Mouse (Mus musculus): ENCODE measurements around the gene Zbtb40. TPM values are rescaled to one million over a fixed set of nuclear protein-coding genes. Genes with fewer than 3 reads are reported as not detected.
A peak's percentile ranks its signal among the peaks of the same experiment; 100 is the strongest.

The Zbtb40 gene
- 10 to 100 TPM; 14.6 to 15.2 TPM for total RNA-seq (2021)
- long read RNA-seq, experiment 1, partial matches to known transcripts = 1 of 6 reads
- long read RNA-seq, experiment 1, other reads (novel, unspliced or antisense) = 5 of 6 reads
- long read RNA-seq, experiment 2, partial matches to known transcripts = 0 of 7 reads
- long read RNA-seq, experiment 2, other reads (novel, unspliced or antisense) = 7 of 7 reads

GRCm38 (mm10) chr4:137048550-137049032, at the start of gene Zbtb40:
Zbtb40 (minus strand) TSS chr4:137048801.
- DNase-seq (ENCODE audit: low spot score in 2 of 2) = peak; percentile 82 to 86

- DNase-seq (ENCODE audit: low spot score in 2 of 2) = no peak
These were observed 49.4 kb upstream of the Zbtb40 start for GRCm38 (mm10) chr4:137097984-137098327.

GRCm38 (mm10) chr4:137097246-137097983, 48.8 kb upstream of the Zbtb40 start:
- DNase-seq (ENCODE audit: low spot score in 2 of 2) = no peak

- DNase-seq (ENCODE audit: low spot score in 2 of 2) = no peak
These were observed 47.8 kb upstream of the Zbtb40 start for GRCm38 (mm10) chr4:137096353-137096752.

- no peak for DNase-seq (ENCODE audit: low spot score in 2 of 2)
These were observed 36.6 kb upstream of the Zbtb40 start for GRCm38 (mm10) chr4:137085083-137085810.

- no peak for DNase-seq (ENCODE audit: low spot score in 2 of 2)
These were observed 34.3 kb upstream of the Zbtb40 start for GRCm38 (mm10) chr4:137082866-137083265.

GRCm38 (mm10) chr4:137081401-137081800, 32.8 kb upstream of the Zbtb40 start:
- no peak for DNase-seq (ENCODE audit: low spot score in 2 of 2)

- DNase-seq (ENCODE audit: low spot score in 2 of 2) = peak in 1 of 2 experiments; percentile 23
These were observed 28.6 kb upstream of the Zbtb40 start for GRCm38 (mm10) chr4:137077216-137077615.

- DNase-seq (ENCODE audit: low spot score in 2 of 2) = no peak
These were observed 22.6 kb upstream of the Zbtb40 start for GRCm38 (mm10) chr4:137071204-137071603.

- no peak for DNase-seq (ENCODE audit: low spot score in 2 of 2)
These were observed 19.9 kb upstream of the Zbtb40 start for GRCm38 (mm10) chr4:137068491-137068890.

GRCm38 (mm10) chr4:137065846-137066245, 17.2 kb upstream of the Zbtb40 start:
- DNase-seq (ENCODE audit: low spot score in 2 of 2) = no peak

GRCm38 (mm10) chr4:137054932-137055331, 6.3 kb upstream of the Zbtb40 start:
- no peak for DNase-seq (ENCODE audit: low spot score in 2 of 2)

- DNase-seq (ENCODE audit: low spot score in 2 of 2) = no peak
These were observed 5.2 kb upstream of the Zbtb40 start for GRCm38 (mm10) chr4:137053810-137054209.

- DNase-seq (ENCODE audit: low spot score in 2 of 2) = no peak
These were observed 606 bp downstream of the Zbtb40 start for GRCm38 (mm10) chr4:137047840-137048549.

- no peak for DNase-seq (ENCODE audit: low spot score in 2 of 2)
These were observed 2.5 kb downstream of the Zbtb40 start for GRCm38 (mm10) chr4:137046110-137046509.

- no peak for DNase-seq (ENCODE audit: low spot score in 2 of 2)
These were observed 4.1 kb downstream of the Zbtb40 start for GRCm38 (mm10) chr4:137044516-137044915.

- no peak for DNase-seq (ENCODE audit: low spot score in 2 of 2)
These were observed 4.8 kb downstream of the Zbtb40 start for GRCm38 (mm10) chr4:137043799-137044198.

GRCm38 (mm10) chr4:137042039-137042438, 6.6 kb downstream of the Zbtb40 start:
- no peak for DNase-seq (ENCODE audit: low spot score in 2 of 2)

GRCm38 (mm10) chr4:137041161-137041621, 7.4 kb downstream of the Zbtb40 start:
- no peak for DNase-seq (ENCODE audit: low spot score in 2 of 2)

- no peak for DNase-seq (ENCODE audit: low spot score in 2 of 2)
These were observed 9.2 kb downstream of the Zbtb40 start for GRCm38 (mm10) chr4:137039441-137039840.

GRCm38 (mm10) chr4:137038501-137038900, 10.1 kb downstream of the Zbtb40 start:
- DNase-seq (ENCODE audit: low spot score in 2 of 2) = no peak
